Mouse (Mus musculus): ENCODE measurements around the gene Olfr198.
"Not testable (repeated sequence)": the region's sequence is repeated elsewhere in the genome, so short reads cannot be mapped to it uniquely, and the experiment has no call there.

Olfr198 gene

DNA sequence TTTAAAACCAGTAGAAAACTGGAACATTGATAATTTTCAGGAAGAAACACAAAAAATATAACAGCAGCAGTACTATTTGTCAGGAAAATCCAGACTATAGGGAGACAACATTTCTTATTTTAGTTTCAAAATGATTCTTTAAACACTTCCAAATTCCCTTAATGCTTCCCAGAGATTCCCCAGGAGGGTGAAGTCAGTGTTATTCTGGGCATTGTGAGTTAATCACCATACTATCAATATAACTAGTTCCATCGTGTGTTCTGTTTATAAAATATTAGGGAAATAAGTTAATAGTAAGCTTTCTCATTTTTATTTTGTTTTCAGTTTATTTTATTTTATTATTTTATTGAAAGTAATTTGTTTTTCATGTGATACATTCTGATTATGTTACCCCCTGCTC is at the start of gene Olfr198:
Gene Olfr198, minus strand, starts transcription at position 101 of the 400 bp plus-strand sequence.
- DNase-seq (ENCODE audit: low read depth) = not testable (repeated sequence)

DNA sequence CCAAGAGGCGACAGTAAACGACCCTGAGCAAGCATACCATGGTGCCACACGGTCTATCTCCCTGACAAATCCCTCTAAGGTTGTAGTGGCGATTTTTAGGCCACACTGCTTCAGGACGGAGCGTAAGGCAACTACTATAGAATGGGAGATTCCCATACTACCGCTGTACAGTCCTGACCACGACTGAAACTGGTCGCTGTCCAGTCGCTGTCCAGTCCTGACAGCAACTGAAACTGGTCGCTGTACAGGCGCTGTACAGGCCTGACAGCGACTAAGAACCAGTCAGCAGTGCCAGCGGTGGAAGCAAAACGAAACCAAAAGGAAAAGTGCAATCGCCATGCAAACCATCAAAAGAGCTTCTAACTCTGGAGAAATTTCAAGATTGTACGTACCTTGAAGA is 46.4 kb upstream of the Olfr198 start:
- no peak for DNase-seq (ENCODE audit: low read depth)

DNA sequence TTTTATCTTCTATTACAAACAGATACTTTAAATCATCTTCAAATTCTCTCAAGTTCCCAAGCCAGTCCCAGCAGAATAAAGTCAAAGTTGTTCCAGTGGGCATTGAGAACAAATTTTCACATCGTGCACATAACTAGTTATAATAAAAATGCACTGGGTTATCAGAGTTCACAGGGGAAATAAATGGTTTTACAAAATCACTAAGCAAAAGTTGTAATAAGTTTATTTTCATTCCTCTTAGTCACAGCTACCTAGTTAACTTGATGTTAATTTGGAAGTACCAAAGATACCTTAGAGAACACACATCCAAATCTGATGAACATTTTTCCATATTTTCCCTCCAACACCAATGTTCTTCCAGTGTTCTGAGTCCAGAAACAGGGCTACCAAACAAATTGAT is 16.3 kb upstream of the Olfr198 start, which contains the start of gene Olfr199:
Gene Olfr199, minus strand, starts transcription at position 101 of the 400 bp plus-strand sequence.
- not testable (repeated sequence) for DNase-seq (ENCODE audit: low read depth)

DNA sequence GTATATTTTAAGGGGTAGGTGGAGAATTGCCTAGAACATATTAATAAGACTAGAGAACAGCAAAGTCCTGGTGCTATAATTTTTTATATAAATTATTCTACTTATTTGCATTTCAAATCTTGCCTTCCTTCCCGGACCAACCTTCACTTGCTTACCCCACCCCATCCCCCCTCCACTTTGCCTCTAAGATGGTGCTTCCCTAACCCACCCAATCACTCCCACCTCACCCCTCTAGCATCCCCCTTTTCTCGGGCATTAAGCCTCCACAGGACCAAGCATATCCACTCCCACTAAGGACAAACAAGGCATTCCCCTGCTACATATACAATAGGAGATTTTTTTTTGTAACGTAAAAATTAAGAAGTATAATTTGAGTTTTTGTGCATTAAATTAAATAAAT is 14.5 kb upstream of the Olfr198 start:
- DNase-seq (ENCODE audit: low read depth) = not testable (repeated sequence)

DNA sequence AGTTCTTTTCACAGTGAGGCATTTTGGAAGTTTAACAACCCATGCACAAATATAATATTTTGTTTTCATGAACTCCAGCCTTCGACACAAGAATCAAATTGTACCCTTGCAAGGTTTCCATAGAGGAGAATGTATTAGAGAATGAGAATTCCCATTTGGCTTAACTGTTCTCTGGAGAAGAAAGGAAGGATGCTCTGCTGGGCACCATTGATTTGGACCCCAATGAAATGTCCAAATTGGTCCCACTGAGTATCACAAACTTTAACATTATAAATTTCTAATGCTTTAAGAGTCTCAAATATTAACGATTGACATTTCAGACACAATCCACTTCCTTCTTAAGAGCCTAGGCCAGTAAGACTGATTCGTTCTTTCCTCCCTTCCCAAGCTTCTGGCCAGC is 33.0 kb downstream of the Olfr198 start, which contains the start of gene Olfr196:
Gene Olfr196, minus strand, starts transcription at position 101 of the 400 bp plus-strand sequence.
- no peak for DNase-seq (ENCODE audit: low read depth)

- DNase-seq (ENCODE audit: low read depth) = no peak
Measured at GRCm38 (mm10) chr16:59151996-59152395, 51.3 kb downstream of the Olfr198 start.

Measured in c-Kit-positive CD71-positive TER-119-negative erythroid progenitor cells, embryonic 14.5 days (primary cell).